Mouse (Mus musculus) embryonic fibroblast, embryonic 13.5 days (primary cell): Measurements from ENCODE around the gene Ctcfl.
"Not testable (repeated sequence)": the region's sequence is repeated elsewhere in the genome, so short reads cannot be mapped to it uniquely, and the experiment has no call there.

Source experiments
- CTCF ChIP-seq: IDR thresholded peaks from 2 replicates; pipeline ENCODE4 v1.5.1; 2011; ENCODE audit warnings: mild to moderate bottlenecking, control low read depth, low read length, moderate library complexity, borderline replicate concordance; ENCODE audit not compliant: insufficient read depth
- POLR2A ChIP-seq: IDR thresholded peaks from 2 replicates; pipeline ENCODE4 v1.6.1; 2011; ENCODE audit warnings: low read depth, mild to moderate bottlenecking, control low read depth, low read length, moderate library complexity

DNA sequence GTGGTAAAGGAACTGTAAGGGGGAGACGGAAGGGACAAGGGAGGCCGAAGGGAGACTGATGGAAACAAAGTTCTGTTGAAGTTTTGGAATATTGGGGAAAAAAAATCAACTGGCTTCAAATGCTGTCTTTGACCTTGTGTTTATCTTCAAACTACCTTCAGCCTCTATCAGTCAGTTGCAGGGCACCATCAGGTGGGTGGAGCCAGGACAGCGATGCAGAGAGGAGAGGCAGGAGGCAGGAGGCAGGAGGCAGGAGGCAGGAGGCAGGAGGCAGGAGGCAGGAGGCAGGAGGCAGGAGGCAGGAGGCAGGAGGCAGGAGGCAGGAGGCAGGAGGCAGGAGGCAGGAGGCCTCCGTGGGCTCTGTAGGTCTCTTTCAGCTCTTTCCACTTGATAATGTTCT, 792 bp upstream of the Ctcfl start:
- TF ChIP-seq CTCF, POLR2A: not testable (repeated sequence)
